Mouse (Mus musculus) neural tube, embryonic 14.5 days (tissue): Measurements from ENCODE around the gene Nmral1. TPM values are rescaled to one million over a fixed set of nuclear protein-coding genes. Genes with fewer than 3 reads are reported as not detected.
A peak's percentile ranks its signal among the peaks of the same experiment; 100 is the strongest.

Source experiments
- ATAC-seq: fragments of 200-750 bp; cut with Nextera tagmentation; 2 replicates; pipeline ENCODE4 v1.8.0; 2017; ENCODE audit warnings: low read depth, mild to moderate bottlenecking, moderate TSS enrichment, moderate library complexity
- H3K27ac ChIP-seq: fragments of 300-500 bp; sonication (generic); 2 replicates; pipeline ENCODE4 v1.5.1; 2014; ENCODE audit warnings: low read depth, mild to moderate bottlenecking, control low read depth, low read length, moderate library complexity, mixed read lengths
- H3K27me3 ChIP-seq: fragments of 300-500 bp; sonication (generic); 2 replicates; pipeline ENCODE4 v1.6.1; 2014; ENCODE audit warnings: low read length; ENCODE audit not compliant: control insufficient read depth, insufficient read depth
- H3K36me3 ChIP-seq: fragments of 300-500 bp; sonication (generic); 2 replicates; pipeline ENCODE4 v1.6.1; 2014; ENCODE audit warnings: low read length, mixed read lengths; ENCODE audit not compliant: control insufficient read depth, insufficient read depth
- H3K4me1 ChIP-seq: fragments of 300-500 bp; sonication (generic); 2 replicates; pipeline ENCODE4 v1.6.1; 2014; ENCODE audit warnings: low read length; ENCODE audit not compliant: control insufficient read depth, insufficient read depth
- H3K4me2 ChIP-seq: fragments of 300-500 bp; sonication (generic); 2 replicates; pipeline ENCODE4 v1.6.1; 2014; ENCODE audit warnings: mild to moderate bottlenecking, low read depth, low read length, control low read depth
- H3K4me3 ChIP-seq: fragments of 300-500 bp; sonication (generic); 2 replicates; pipeline ENCODE4 v1.5.1; 2014; ENCODE audit warnings: low read depth, low read length, control low read depth, mixed read lengths
- H3K9ac ChIP-seq: fragments of 300-500 bp; sonication (generic); replicated peaks from 2 replicates; pipeline ENCODE4 v1.6.1; 2014; ENCODE audit warnings: low read depth, mild to moderate bottlenecking, control low read depth, low read length, mixed read lengths
- H3K9me3 ChIP-seq: fragments of 300-500 bp; sonication (generic); 2 replicates; pipeline ENCODE4 v1.6.1; 2016; ENCODE audit warnings: low read length; ENCODE audit not compliant: control insufficient read depth
- WGBS: fragments of 180-500 bp; shearing (Covaris S2); extraction: QIAGEN DNeasy Blood & Tissue Kit; methylation state at CpG from one replicate; pipeline ENCODE4 v1.1.7; 2014; 5-methylcytosine and 5-hydroxymethylcytosine counted together
- polyA plus RNA-seq: library from polyadenylated mRNA; unstranded; fragments of >200 nt; fragmentation: Nextera tagmentation; extraction: Ambion mirVana; gene quantifications from 2 replicates; pipeline ENCODE4 v1.2.1, GENCODE M21; 2014

Gene Nmral1
- polyA plus RNA-seq, 1 experiment from 2014 or later, result 63.7 TPM

DNA sequence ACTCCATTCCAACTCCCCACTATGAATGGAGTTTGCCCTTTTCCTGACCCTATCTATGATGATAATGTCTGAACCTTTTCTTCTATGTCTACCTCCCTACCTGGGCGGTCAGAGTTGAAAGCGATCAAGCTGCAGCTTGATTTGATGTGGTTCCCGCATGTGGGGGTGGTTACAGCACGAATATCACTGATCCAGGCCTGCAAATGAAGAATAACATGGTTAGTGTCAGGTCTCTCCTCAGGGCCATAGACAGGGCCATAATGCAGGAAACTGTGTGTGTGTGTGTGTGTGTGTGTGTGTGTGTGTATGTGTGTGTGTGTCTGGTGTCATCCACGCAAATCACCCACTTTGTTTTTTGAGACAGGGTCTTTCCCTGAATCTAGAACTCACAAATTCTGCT, 42.3 kb downstream of the Nmral1 start:
- Histone ChIP-seq H3K27ac (no peak overlapping the region), H3K27me3 (no peaks in the 10 kb centered on the region), H3K4me1 (peaks cover 11% of the 10 kb centered on the region), H3K4me3 (no peak overlapping the region), H3K36me3 (0 out of 2 replicates have a peak, but pooled peaks cover 8% of the 10 kb centered on the region), H3K9ac (no peak overlapping the region), H3K4me2 (no peak overlapping the region), H3K9me3 (no peaks in the 10 kb centered on the region)
- no peak for ATAC-seq
- WGBS, result over 99% methylated on average over 5 of the region's 5 CpGs

DNA sequence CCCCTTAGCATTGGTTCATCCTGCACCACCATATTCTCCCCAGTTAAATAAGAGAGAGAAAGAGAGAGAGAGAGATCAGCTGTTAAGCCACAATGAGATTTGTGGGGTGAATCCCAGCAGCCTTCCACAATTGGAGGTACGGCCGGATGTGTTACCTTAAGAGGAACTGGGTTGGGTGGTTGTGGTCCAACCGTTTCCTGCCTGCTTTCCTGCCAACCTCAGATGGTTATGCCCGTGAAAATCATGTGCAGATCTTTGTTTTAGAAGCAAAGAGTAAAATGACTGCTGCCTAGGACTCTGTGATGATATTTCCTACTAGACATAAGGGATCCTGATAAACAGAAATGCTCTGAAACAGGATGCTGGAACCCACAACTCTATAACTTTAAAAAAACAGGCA, 45.1 kb downstream of the Nmral1 start:
- Histone ChIP-seq H3K36me3 (0 out of 2 replicates have a peak, but pooled peaks cover 8% of the 10 kb centered on the region), H3K4me3 (no peak overlapping the region), H3K9ac (no peak overlapping the region), H3K27ac (no peak overlapping the region), H3K9me3 (no peaks in the 10 kb centered on the region), H3K4me1 (peaks cover 7% of the 10 kb centered on the region), H3K4me2 (no peak overlapping the region), H3K27me3 (no peaks in the 10 kb centered on the region)
- WGBS, result 87% methylated on average over 4 of the region's 4 CpGs
- no peak for ATAC-seq

DNA sequence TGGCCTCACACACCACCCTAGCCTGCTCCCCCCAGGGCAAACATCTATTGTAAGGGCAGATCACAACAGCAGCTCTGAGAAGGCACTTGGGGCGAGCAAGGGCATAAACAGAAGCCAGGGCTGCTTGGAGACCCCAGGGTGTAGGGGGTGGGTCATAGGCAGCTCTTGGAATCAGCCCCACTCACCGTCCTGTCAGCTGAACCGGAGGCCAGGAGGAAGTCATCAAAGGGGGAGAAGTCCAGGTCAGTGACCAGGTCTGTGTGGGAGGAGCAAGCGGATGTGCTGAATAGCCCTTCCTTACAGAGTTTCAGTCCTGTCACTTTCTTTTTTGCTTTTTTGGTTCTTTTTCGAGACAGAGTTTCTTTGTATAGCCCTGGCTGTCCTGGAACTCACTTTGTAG, 48.8 kb downstream of the Nmral1 start:
- Histone ChIP-seq H3K4me3 (no peak overlapping the region), H3K27me3 (no peaks in the 10 kb centered on the region), H3K4me1 (no peaks in the 10 kb centered on the region), H3K4me2 (no peak overlapping the region), H3K9me3 (no peaks in the 10 kb centered on the region), H3K9ac (no peak overlapping the region), H3K36me3 (0 out of 2 replicates have a peak, but pooled peaks cover 4% of the 10 kb centered on the region), H3K27ac (no peak overlapping the region)
- no peak for ATAC-seq
- WGBS, result 76% methylated on average over 5 of the region's 5 CpGs

DNA sequence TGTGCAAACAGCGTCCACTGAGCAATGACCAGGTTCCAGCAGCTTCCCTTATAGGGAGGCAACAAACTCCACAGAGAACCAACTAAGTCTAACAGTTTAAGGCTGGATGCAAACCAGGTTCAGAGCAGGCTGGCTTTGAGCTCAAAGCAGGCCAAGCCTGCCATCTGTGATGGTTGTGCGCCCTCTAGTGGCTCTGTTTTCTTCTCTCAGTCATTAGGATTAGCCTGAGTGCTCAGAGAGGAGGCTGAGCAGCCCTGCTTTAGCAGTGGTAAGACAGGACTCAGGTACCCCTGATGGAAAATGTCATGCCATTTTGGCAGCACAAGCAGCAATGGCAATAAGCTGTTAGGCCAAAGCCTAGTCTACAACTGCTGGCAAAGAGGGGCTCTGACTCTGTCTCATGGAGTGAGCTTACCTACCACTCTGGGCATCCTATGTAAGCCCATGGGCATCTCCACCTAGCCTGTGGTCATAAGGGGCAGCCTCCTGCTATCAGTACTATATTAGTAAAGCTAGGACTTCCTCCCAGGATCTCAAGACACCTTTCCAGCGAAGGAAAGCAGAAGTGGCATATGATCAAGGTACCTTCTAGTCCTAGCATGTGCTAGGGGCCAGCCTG, 51.9 kb downstream of the Nmral1 start:
- ATAC-seq, result peak; percentile 92
- Histone ChIP-seq H3K4me1 (no peaks in the 10 kb centered on the region), H3K27ac (no peak overlapping the region), H3K9ac (no peak overlapping the region), H3K27me3 (no peaks in the 10 kb centered on the region), H3K36me3 (peaks cover 7% of the 10 kb centered on the region; the same call in 1 of the 2 replicates), H3K9me3 (no peaks in the 10 kb centered on the region), H3K4me3 (no peak overlapping the region), H3K4me2 (no peak overlapping the region)
- 29% methylated on average over 3 of the region's 3 CpGs for WGBS

DNA sequence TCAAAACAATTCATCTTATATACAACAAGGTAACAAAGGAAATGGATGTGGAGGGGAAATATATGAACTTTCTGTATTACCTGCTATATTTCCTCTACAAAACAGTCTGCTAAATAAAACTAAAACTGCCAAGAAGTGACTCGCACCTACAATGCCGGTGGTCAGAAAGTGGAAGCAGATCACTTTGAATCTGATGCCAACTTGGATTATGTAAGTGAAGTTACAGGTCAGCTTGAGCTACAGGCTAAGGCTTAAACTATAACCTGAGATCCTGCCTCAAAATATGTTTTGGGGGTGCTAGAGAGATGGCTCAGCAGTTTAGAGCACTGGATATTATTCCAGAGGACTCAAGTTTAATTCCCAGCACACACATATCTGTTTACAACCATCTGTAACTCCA, 53.4 kb downstream of the Nmral1 start:
- no peak overlapping the region for H3K27ac ChIP-seq
- no peaks in the 10 kb centered on the region for H3K4me1 ChIP-seq
- H3K4me3 ChIP-seq, result no peak overlapping the region
- peaks cover 12% of the 10 kb centered on the region; the same call in 1 of the 2 replicates for H3K36me3 ChIP-seq
- no peak overlapping the region for H3K4me2 ChIP-seq
- ATAC-seq, result no peak
- H3K27me3 ChIP-seq, result no peaks in the 10 kb centered on the region
- no peak overlapping the region for H3K9ac ChIP-seq
- 97% methylated on average over 2 of the region's 2 CpGs for WGBS
- H3K9me3 ChIP-seq, result no peaks in the 10 kb centered on the region

DNA sequence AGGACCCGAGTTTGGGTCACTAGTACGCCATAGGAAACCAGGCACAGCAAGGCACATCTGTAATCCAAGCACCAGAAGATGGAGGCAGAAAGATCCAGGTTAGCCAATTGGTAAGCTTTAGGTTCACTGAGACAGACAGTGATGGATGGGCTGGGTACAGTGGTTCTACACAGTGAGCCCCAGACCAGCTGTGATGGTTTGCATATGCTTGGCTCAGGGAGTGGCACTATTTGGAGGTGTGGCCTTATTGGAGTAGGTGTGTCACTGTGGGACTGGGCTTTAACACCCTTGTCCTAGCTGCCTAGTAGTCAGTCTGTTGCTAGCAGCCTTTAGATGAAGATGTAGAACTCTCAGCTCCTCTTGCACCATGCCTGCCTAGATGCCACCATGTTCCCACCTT, 55.4 kb downstream of the Nmral1 start:
- H3K9ac ChIP-seq, result no peak overlapping the region
- no peak for ATAC-seq
- no peak overlapping the region for H3K27ac ChIP-seq
- no peaks in the 10 kb centered on the region for H3K4me1 ChIP-seq
- H3K4me3 ChIP-seq, result no peak overlapping the region
- H3K9me3 ChIP-seq, result no peaks in the 10 kb centered on the region
- H3K36me3 ChIP-seq, result peaks cover 12% of the 10 kb centered on the region; the same call in 1 of the 2 replicates
- WGBS, result 92% methylated on average over 2 of the region's 2 CpGs
- H3K4me2 ChIP-seq, result no peak overlapping the region
- no peaks in the 10 kb centered on the region for H3K27me3 ChIP-seq

DNA sequence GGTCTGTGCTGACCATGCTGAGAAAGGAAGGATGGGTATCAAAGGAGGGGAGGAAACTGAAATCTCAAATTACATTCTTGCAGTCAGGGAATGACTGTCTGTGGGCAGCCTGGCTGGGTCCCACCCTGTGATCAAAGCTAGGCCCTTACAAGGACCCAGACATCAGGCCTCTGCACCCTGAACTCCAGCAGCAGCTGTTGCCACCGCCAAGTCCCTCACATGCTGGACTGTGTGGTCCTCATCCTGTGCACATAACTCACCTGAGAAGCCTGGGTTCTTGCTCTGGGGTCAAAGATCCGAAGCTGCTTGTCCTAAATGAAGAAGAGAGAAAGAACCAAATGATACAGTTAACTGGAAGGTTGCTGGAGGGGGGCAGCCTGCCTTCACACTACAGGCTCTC, 57.6 kb downstream of the Nmral1 start:
- H3K4me1 ChIP-seq, result no peaks in the 10 kb centered on the region
- peaks cover 10% of the 10 kb centered on the region; the same call in 1 of the 2 replicates for H3K36me3 ChIP-seq
- no peak overlapping the region for H3K27ac ChIP-seq
- H3K4me3 ChIP-seq, result no peak overlapping the region
- H3K9me3 ChIP-seq, result no peaks in the 10 kb centered on the region
- WGBS, result 78% methylated on average over 2 of the region's 2 CpGs
- no peak for ATAC-seq
- no peaks in the 10 kb centered on the region for H3K27me3 ChIP-seq
- no peak overlapping the region for H3K4me2 ChIP-seq
- H3K9ac ChIP-seq, result no peak overlapping the region

Other genes with a start within 250 kb of the Nmral1 start
- gene Srl, start 177.5 kb downstream of the Nmral1 start, polyA plus RNA-seq, result 22.7 and 30.7 TPM in 2 replicates
- 7.2 and 7.8 TPM in 2 replicates for gene Tfap4, start 159.5 kb downstream of the Nmral1 start, polyA plus RNA-seq
- 13.2 and 20.3 TPM in 2 replicates for gene Glis2, start 124.6 kb downstream of the Nmral1 start, polyA plus RNA-seq
- gene Pam16, start 94.4 kb downstream of the Nmral1 start, polyA plus RNA-seq, result 179 and 194 TPM in 2 replicates
- gene Vasn, start 79.4 kb downstream of the Nmral1 start, polyA plus RNA-seq, result 4.4 and 6.3 TPM in 2 replicates
- 55.0 and 61.9 TPM in 2 replicates for gene Dnaja3, start 79.4 kb downstream of the Nmral1 start, polyA plus RNA-seq
- gene Coro7, start 39.6 kb downstream of the Nmral1 start, polyA plus RNA-seq, result 28.0 and 28.6 TPM in 2 replicates
- 106 and 126 TPM in 2 replicates for gene Hmox2, start 7.0 kb upstream of the Nmral1 start, polyA plus RNA-seq
- 125 TPM in 2 replicates for gene Cdip1, start 70.9 kb upstream of the Nmral1 start, polyA plus RNA-seq
- 0.85 and 0.86 TPM in 2 replicates for gene 4930562C15Rik, start 116.1 kb upstream of the Nmral1 start, polyA plus RNA-seq
- gene Ubald1, start 161.0 kb upstream of the Nmral1 start, polyA plus RNA-seq, result 63.6 and 65.0 TPM in 2 replicates
- 125 and 128 TPM in 2 replicates for gene Mgrn1, start 166.9 kb upstream of the Nmral1 start, polyA plus RNA-seq
- 135 and 140 TPM in 2 replicates for gene Nudt16l1, start 219.4 kb upstream of the Nmral1 start, polyA plus RNA-seq
- gene Anks3, start 244.8 kb upstream of the Nmral1 start, polyA plus RNA-seq, result 62.2 and 62.5 TPM in 2 replicates